Mouse (Mus musculus) lung, postnatal 0 days (tissue): ENCODE data around the gene Arhgap24.

Experiments
- CTCF ChIP-seq: IDR thresholded peaks from 2 replicates; pipeline ENCODE4 v1.5.1; 2016; ENCODE audit warnings: antibody characterized with exemption, mild to moderate bottlenecking
- EP300 ChIP-seq: IDR thresholded peaks from 2 replicates; pipeline ENCODE4 v1.6.1; 2016; ENCODE audit warnings: antibody characterized with exemption, mild to moderate bottlenecking, control low read depth

DNA sequence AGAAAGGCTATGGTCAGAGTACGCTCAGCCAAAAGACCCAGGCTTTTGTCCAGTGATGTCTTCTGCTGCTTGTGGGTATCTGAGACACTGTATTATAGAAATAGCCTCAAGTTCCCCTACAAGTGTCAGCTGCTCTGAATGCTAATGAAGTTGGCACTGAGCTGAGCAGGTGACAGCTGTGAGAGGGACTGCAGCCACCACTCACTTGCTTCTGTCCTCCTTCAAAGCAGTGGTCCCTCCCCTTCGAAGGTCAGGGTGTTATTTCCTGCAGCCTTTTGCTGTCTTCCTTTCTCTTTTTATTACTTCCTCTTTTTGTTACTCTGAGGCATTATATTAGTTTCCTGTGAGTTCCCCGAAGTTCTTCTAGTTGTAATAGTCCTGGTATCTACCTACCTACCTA is 16.0 kb downstream of the Arhgap24 start:
- no peak for TF ChIP-seq CTCF
- TF ChIP-seq EP300, result no peak
